Mouse (Mus musculus): ENCODE measurements at regions not wholly inside any gene's neighbourhood (a gene's known extent, or its start where the extent isn't known, plus 50 kb on each side); places are given as distances from the start of the nearest gene placed in this dataset.
A peak's percentile ranks its signal among the peaks of the same experiment; 100 is the strongest.

DNA sequence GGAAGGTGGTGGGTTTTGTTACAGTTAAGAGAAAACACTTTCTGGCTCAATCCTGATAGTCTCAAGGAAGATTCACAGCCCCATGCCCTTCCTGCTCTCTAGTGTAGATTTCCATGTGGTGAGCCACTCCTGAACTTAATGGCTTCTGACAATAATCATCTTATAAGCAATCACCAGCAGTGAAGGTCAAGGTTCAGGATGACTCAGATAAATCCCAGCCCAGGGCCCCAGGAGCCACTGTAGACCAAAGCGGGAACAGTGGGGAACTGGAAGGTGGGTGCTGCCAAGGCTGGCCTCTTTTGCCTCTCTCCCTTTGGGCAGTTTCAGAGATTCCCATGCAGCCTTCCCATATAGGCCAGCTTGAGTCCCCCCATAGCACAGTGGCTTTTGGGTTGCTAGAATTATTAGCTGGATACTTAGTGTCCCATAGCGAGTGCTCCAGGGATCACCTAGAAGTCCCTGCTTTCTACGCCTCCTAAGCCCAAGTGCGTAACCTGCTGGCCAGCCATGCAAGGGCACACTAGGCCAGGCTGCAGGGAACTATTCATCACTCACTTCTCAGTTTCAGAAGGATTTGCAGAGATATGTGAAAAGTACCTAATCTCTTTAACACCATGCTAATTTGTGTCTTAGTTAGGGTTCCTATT is 885.9 kb upstream of the Car8 start:
- Histone ChIP-seq H3K4me2 (ENCODE audit: low read depth, low read length, severe bottlenecking) (no peak overlapping the region), H3K4me3 (ENCODE audit: low read depth, low read length) (no peak overlapping the region), H3K9ac (ENCODE audit: low read length) (no peak overlapping the region), H3K27me3 (ENCODE audit: control insufficient read depth, insufficient read depth, low read length) (no peaks in the 10 kb centered on the region), H3K9me3 (ENCODE audit: control insufficient read depth, low read length) (no peaks in the 10 kb centered on the region), H3K36me3 (ENCODE audit: control insufficient read depth, insufficient read depth, low read length) (no peaks in the 10 kb centered on the region), H3K27ac (ENCODE audit: low read depth, low read length) (no peak overlapping the region), H3K4me1 (replicated peaks; ENCODE audit: control insufficient read depth, insufficient read depth, low read length) (no peaks in the 10 kb centered on the region)
- no peak for ATAC-seq (replicated peaks; ENCODE audit: low FRiP score)
- WGBS, result 92% methylated on average over 4 of the region's 4 CpGs
- no peak for DNase-seq (ENCODE audit: low spot score)

DNA sequence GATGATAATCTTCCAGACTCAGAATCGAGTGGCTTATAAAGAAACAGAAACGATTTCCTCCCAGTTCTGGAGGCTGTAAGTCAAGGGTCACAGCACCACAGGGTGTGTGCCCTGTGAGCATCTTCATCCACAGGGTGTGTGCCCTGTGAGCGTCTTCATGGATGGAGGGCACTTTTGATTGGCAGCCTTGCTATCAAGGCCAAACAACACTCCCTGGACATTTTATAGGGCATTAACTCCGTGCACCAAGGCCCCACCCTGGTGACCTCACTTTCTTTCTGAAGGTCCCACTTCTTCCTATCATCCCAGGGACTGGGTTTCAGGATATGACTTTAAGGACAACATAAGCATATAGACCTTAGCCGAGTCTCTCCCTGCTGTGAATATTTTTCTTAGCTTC is 885.3 kb upstream of the Car8 start:
- 68% methylated on average over 5 of the region's 5 CpGs for WGBS
- Histone ChIP-seq H3K27me3 (ENCODE audit: control insufficient read depth, insufficient read depth, low read length) (no peaks in the 10 kb centered on the region), H3K9me3 (ENCODE audit: control insufficient read depth, low read length) (no peaks in the 10 kb centered on the region), H3K4me3 (ENCODE audit: low read depth, low read length) (no peak overlapping the region), H3K9ac (ENCODE audit: low read length) (no peak overlapping the region), H3K4me1 (replicated peaks; ENCODE audit: control insufficient read depth, insufficient read depth, low read length) (no peaks in the 10 kb centered on the region), H3K27ac (ENCODE audit: low read depth, low read length) (no peak overlapping the region), H3K36me3 (ENCODE audit: control insufficient read depth, insufficient read depth, low read length) (no peaks in the 10 kb centered on the region), H3K4me2 (ENCODE audit: low read depth, low read length, severe bottlenecking) (no peak overlapping the region)
- no peak for DNase-seq (ENCODE audit: low spot score)
- no peak for ATAC-seq (replicated peaks; ENCODE audit: low FRiP score)

DNA sequence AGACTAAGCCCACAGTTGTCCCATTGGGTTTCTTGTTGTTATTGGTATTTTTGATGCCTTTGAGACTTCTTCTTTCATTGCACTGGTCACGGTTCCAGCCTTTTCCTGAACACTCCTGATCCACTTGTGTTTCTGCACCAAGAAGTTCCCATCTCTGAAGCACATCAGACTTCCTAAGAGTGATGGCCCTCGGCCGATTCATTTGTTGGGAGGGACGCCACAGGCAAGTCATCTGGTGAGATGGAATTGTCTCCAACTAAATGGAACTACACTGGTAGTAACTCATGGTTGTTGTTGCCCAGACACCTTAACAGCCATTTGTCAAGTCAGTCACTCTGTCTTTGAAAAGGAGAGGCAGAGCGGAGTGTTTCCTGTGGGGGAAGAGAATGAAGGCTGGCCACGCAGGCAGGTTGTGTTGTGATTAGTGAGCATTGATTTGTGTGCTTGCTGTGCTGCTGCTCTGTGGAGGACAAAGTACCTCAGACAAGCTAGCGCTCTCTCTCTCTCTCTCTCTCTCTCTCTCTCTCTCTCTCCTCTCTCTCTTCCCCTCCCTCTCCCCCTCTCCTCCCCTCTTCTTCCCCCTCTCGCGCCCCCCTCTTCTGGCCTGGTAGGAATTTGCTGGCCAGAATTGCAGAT is 884.7 kb upstream of the Car8 start:
- no peak overlapping the region for H3K4me3 ChIP-seq (ENCODE audit: low read depth, low read length)
- H3K9ac ChIP-seq (ENCODE audit: low read length), result no peak overlapping the region
- no peak overlapping the region for H3K4me2 ChIP-seq (ENCODE audit: low read depth, low read length, severe bottlenecking)
- no peak overlapping the region for H3K27ac ChIP-seq (ENCODE audit: low read depth, low read length)
- 72% methylated on average over 9 of the region's 9 CpGs for WGBS
- no peaks in the 10 kb centered on the region for H3K27me3 ChIP-seq (ENCODE audit: control insufficient read depth, insufficient read depth, low read length)
- H3K9me3 ChIP-seq (ENCODE audit: control insufficient read depth, low read length), result no peaks in the 10 kb centered on the region
- H3K4me1 ChIP-seq (replicated peaks; ENCODE audit: control insufficient read depth, insufficient read depth, low read length), result no peaks in the 10 kb centered on the region
- DNase-seq (ENCODE audit: low spot score), result no peak
- no peak for ATAC-seq (replicated peaks; ENCODE audit: low FRiP score)
- H3K36me3 ChIP-seq (ENCODE audit: control insufficient read depth, insufficient read depth, low read length), result no peaks in the 10 kb centered on the region

DNA sequence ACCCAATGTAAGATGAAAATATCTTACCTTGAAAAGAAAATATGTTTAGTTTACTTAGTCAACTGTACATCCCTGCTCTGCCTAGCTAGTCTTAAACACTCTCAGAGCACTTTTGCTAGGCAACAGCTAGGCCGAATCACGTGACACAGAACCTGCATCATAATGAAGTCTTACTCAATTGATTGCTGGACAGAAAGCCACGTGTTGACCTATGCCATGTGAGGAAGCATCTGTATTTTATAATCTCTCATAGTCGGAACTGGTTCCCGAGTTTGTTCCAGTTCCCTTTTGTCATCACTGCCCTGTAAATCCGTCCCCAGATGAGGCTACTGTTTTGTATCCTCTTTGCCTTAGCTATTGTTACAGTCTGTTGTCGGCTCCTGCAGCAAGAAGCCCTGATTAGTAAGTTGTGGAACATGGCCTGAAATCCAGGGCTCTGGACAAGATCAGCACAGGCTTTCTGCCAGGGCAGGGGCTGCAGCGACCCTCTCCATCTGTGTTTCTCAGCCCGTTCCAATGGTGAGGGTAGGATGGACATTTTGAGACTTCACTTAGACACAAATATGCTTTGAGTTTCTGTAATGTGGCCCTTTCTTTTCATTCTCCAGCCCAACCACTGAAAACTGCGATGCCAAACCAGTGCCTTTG is 883.9 kb upstream of the Car8 start:
- H3K27me3 ChIP-seq (ENCODE audit: control insufficient read depth, insufficient read depth, low read length), result no peaks in the 10 kb centered on the region
- H3K4me3 ChIP-seq (ENCODE audit: low read depth, low read length), result no peak overlapping the region
- no peak overlapping the region for H3K27ac ChIP-seq (ENCODE audit: low read depth, low read length)
- no peak overlapping the region for H3K9ac ChIP-seq (ENCODE audit: low read length)
- ATAC-seq (replicated peaks; ENCODE audit: low FRiP score), result no peak
- WGBS, result 79% methylated on average over 10 of the region's 10 CpGs
- H3K4me1 ChIP-seq (replicated peaks; ENCODE audit: control insufficient read depth, insufficient read depth, low read length), result no peaks in the 10 kb centered on the region; the same call in 1 of the 2 replicates
- no peak for DNase-seq (ENCODE audit: low spot score)
- H3K4me2 ChIP-seq (ENCODE audit: low read depth, low read length, severe bottlenecking), result no peak overlapping the region
- no peaks in the 10 kb centered on the region for H3K9me3 ChIP-seq (ENCODE audit: control insufficient read depth, low read length)
- H3K36me3 ChIP-seq (ENCODE audit: control insufficient read depth, insufficient read depth, low read length), result no peaks in the 10 kb centered on the region

DNA sequence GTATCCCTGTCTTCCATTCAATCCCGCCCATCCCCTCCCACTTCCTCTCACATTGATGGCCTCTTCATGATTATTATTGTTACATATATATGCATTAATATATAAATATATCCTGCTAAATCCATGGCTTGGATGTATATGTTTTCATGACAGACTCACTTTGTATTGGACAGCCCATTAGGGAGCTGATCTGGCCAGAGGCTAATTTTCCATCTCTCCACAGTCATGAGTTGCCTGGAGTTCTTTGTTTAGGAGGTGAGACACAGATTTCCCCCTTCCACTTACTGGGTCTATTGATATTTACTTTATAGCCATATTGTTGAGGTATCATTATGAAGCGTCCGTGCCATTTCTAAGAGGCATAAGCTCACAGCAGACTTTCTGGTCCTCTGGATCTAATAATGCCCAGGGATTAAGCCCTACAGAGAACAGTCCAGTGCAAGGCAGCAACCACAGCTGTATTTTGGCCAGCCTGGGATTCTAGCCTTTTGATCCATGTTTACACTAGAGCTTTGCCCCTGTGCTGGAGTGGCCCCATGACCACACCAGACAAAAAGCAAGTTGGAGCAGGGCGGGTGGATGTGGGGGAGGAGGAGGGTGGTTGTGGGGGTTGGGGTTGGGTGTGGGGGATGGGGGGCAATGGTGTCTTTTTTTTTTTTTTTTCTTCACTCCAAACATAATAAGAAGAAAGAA is 878.3 kb upstream of the Car8 start:
- Histone ChIP-seq H3K4me1 (replicated peaks; ENCODE audit: control insufficient read depth, insufficient read depth, low read length) (no peaks in the 10 kb centered on the region; the same call in 1 of the 2 replicates), H3K9ac (ENCODE audit: low read length) (no peak overlapping the region), H3K27ac (ENCODE audit: low read depth, low read length) (no peak overlapping the region), H3K4me2 (ENCODE audit: low read depth, low read length, severe bottlenecking) (no peak overlapping the region), H3K4me3 (ENCODE audit: low read depth, low read length) (no peak overlapping the region), H3K9me3 (ENCODE audit: control insufficient read depth, low read length) (no peaks in the 10 kb centered on the region), H3K27me3 (ENCODE audit: control insufficient read depth, insufficient read depth, low read length) (no peaks in the 10 kb centered on the region), H3K36me3 (ENCODE audit: control insufficient read depth, insufficient read depth, low read length) (no peaks in the 10 kb centered on the region)
- DNase-seq (ENCODE audit: low spot score) (no peak), ATAC-seq (replicated peaks; ENCODE audit: low FRiP score) (peak; percentile 76)
- 29% methylated on average over 4 of the region's 4 CpGs for WGBS

DNA sequence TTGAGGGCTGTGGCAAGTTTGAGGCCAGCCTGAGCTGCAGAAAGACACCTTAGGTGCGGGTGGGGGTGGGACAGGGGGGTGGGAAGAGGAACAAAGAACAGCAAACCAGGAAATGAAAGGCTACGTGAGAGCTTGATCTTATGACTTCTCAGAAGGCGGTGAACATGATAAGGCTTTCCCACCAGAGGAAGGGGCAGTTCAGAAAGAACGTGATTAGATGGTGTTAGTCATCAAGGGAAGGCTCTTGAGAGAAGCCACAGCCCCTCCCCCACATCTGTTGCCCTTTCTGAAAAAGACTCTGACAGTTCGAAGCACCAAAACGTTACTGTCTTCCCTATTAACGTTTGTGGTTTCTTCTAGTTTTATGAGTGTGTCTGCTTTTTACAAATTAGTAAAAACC is 877.0 kb upstream of the Car8 start:
- ATAC-seq (replicated peaks; ENCODE audit: low FRiP score) (no peak), DNase-seq (ENCODE audit: low spot score) (no peak)
- Histone ChIP-seq H3K27me3 (ENCODE audit: control insufficient read depth, insufficient read depth, low read length) (no peaks in the 10 kb centered on the region), H3K4me1 (replicated peaks; ENCODE audit: control insufficient read depth, insufficient read depth, low read length) (no peaks in the 10 kb centered on the region; the same call in 1 of the 2 replicates), H3K36me3 (ENCODE audit: control insufficient read depth, insufficient read depth, low read length) (no peaks in the 10 kb centered on the region), H3K4me2 (ENCODE audit: low read depth, low read length, severe bottlenecking) (no peak overlapping the region), H3K9ac (ENCODE audit: low read length) (no peak overlapping the region), H3K27ac (ENCODE audit: low read depth, low read length) (no peak overlapping the region), H3K4me3 (ENCODE audit: low read depth, low read length) (no peak overlapping the region), H3K9me3 (ENCODE audit: control insufficient read depth, low read length) (no peaks in the 10 kb centered on the region)
- whole genome bisulfite sequencing, result 28% methylated on average over 7 of the region's 7 CpGs

DNA sequence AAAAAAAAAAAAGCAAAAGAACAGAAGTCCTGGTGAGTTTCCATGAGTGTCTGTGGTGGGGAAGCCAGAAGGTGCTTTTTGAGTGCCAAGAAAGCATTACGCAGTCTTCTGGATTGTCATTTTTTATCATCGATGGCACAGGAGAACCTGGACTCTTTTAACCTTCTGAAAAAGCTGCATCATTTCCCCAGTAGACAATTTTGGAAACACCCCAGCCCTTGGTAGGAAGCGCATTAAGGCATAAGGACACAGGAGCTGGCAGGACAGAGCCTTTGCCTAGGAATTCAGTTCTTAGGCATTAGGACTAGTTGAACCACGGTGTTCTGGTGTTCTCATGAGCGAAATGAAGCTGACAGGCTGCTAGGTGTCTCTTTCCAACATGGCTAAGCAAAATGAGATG is 875.1 kb upstream of the Car8 start:
- Histone ChIP-seq H3K27me3 (ENCODE audit: control insufficient read depth, insufficient read depth, low read length) (no peaks in the 10 kb centered on the region), H3K4me3 (ENCODE audit: low read depth, low read length) (no peak overlapping the region), H3K4me2 (ENCODE audit: low read depth, low read length, severe bottlenecking) (no peak overlapping the region), H3K36me3 (ENCODE audit: control insufficient read depth, insufficient read depth, low read length) (no peaks in the 10 kb centered on the region), H3K4me1 (replicated peaks; ENCODE audit: control insufficient read depth, insufficient read depth, low read length) (no peaks in the 10 kb centered on the region; the same call in 1 of the 2 replicates), H3K9ac (ENCODE audit: low read length) (no peak overlapping the region), H3K9me3 (ENCODE audit: control insufficient read depth, low read length) (no peaks in the 10 kb centered on the region), H3K27ac (ENCODE audit: low read depth, low read length) (no peak overlapping the region)
- ATAC-seq (replicated peaks; ENCODE audit: low FRiP score) (no peak), DNase-seq (ENCODE audit: low spot score) (no peak)
- 94% methylated on average over 5 of the region's 5 CpGs for WGBS

DNA sequence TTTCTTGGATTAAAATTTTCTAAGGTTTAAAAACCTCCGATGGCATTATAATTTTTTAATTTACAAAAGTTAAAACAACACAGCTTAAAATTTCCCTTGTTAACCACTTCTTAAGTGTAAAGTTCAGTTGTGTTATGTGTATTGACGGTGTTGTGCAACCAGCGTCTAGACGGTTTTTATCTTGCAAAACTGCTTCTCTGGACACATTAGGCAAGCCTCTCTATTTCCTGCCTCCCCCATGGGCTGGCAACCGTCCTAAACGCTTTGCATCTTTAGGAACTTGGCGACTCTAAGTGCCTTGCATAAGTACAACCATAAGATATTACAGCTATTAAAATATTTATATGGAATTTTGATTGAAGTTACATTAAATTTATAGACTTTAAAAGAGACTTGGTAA is 871.5 kb upstream of the Car8 start:
- no peak overlapping the region for H3K4me2 ChIP-seq (ENCODE audit: low read depth, low read length, severe bottlenecking)
- no peak overlapping the region for H3K4me3 ChIP-seq (ENCODE audit: low read depth, low read length)
- H3K9me3 ChIP-seq (ENCODE audit: control insufficient read depth, low read length), result no peaks in the 10 kb centered on the region
- DNase-seq (ENCODE audit: low spot score) (no peak), ATAC-seq (replicated peaks; ENCODE audit: low FRiP score) (no peak)
- 86% methylated on average over 7 of the region's 7 CpGs for WGBS
- H3K4me1 ChIP-seq (replicated peaks; ENCODE audit: control insufficient read depth, insufficient read depth, low read length), result no peaks in the 10 kb centered on the region
- no peaks in the 10 kb centered on the region for H3K27me3 ChIP-seq (ENCODE audit: control insufficient read depth, insufficient read depth, low read length)
- H3K27ac ChIP-seq (ENCODE audit: low read depth, low read length), result no peak overlapping the region
- H3K9ac ChIP-seq (ENCODE audit: low read length), result no peak overlapping the region
- no peaks in the 10 kb centered on the region for H3K36me3 ChIP-seq (ENCODE audit: control insufficient read depth, insufficient read depth, low read length)
